Mouse (Mus musculus) CH12.LX (cell line): ENCODE results near the gene Phactr3.

ENCODE experiments used
- BHLHE40 ChIP-seq: IDR thresholded peaks from 2 replicates; pipeline ENCODE4 v1.6.1; 2011; ENCODE audit warnings: mild to moderate bottlenecking, low read depth, low read length, improper control_type of control experiment
- CHD2 ChIP-seq: IDR thresholded peaks from 2 replicates; pipeline ENCODE4 v1.6.1; 2011; ENCODE audit warnings: low read length, improper control_type of control experiment
- CTCF ChIP-seq, 2 experiments: IDR thresholded peaks in 1 of 2; conservative IDR thresholded peaks in 1 of 2; 2 replicates each; pipeline ENCODE4 v1.5.1; 2011 to 2012; ENCODE audit warnings: low read depth in 2 of 2, low read length in 2 of 2, improper control_type of control experiment in 1 of 2, inconsistent platforms in 1 of 2, mild to moderate bottlenecking in 1 of 2, moderate library complexity in 1 of 2
- MYC ChIP-seq: IDR thresholded peaks from 2 replicates; pipeline ENCODE4 v1.6.1; 2011; ENCODE audit warnings: low read depth, mild to moderate bottlenecking, improper control_type of control experiment, low read length

DNA sequence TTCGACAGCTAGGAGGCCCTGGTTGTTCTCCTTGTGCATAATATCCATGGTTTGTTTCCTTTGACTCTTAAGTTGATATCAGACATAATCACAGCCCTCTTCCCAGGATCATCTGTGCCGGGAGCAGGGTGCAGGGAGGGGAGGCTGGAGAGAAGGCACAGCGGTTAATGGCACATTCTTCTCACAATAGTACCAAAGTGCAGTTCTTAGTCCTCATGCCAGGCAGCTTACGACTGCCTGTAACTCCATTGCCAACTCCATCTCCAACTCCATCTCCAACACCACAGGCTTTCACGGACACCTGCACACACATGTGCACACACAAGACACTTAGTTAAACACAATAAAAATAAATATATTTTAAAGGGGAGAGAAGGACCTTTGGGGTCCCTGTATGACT, 11.8 kb downstream of the Phactr3 start:
- TF ChIP-seq BHLHE40 (no peak), CTCF (conservative IDR thresholded peaks at IDR 0.05 in 1 of 2, IDR thresholded peaks at IDR 0.05 in 1 of 2; ENCODE audit: low read depth in 2 of 2, low read length in 2 of 2) (no peak), MYC (no peak), CHD2 (no peak)
